Mouse (Mus musculus) kidney, adult 18-20 months (tissue): Measurements from ENCODE around the gene Tmem252.
"Not testable (repeated sequence)": the region's sequence is repeated elsewhere in the genome, so short reads cannot be mapped to it uniquely, and the experiment has no call there.

Source experiments
- DNase-seq: peaks from one replicate; pipeline ENCODE4 v3.0.0; 2021

The Tmem252 gene

DNA sequence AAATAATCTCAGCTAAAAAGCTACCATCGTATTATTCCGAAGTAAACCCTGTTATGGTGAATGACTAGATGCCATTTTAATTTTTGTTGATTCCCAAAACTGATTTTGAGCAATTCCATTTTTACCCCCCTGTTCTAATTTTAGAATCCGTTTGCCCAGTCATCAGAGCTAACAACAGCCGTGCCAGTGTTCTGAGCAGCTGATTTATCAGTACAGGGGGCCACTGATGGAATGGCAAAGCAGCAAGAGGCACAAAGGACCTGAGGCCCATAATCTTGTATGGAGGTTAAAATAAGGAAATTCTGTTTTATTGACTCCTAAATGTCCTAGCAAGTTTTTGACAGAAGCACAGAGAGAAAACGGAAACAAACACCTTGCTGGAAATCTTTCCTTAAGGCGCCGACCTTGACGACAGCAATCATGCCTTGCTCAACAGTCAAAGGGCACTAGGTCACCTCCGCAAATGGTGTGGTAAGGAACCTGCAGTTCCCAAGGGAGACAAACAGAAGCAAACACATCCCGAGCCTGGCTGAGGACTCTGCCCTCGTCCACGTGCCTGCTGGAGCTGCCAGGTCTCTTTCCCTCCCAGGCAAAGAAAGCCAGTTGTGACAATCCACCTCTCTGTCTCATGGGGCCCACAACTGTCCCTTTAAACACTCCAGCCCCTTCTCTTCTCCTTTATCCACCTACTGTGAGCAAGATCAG is 9.4 kb downstream of the Tmem252 start:
- DNase-seq = peak; percentile 80

- no peak for DNase-seq
These were observed 12.6 kb downstream of the Tmem252 start for GRCm38 (mm10) chr19:24686411-24686810.

GRCm38 (mm10) chr19:24688327-24688726 is 14.5 kb downstream of the Tmem252 start:
- DNase-seq = no peak

DNA sequence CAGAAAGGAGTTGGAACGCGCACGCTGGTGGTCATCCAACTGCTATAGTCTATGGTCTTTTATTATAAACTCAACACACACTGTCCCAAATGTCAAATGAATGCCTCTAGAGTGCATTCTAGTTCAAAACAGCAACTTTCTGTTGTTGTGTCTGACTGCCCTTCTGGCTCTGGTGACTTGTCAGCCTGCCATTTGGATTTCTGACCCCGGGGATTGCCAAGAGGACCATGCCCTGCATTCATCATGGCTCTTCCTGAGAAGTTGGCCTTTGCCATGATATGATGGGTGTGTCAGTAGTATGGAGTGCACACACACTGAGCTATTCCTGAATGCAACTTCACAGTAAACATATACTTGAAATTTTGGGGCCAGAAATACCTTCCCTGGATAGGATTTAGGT is 15.7 kb downstream of the Tmem252 start:
- DNase-seq = peak; percentile 49

DNA sequence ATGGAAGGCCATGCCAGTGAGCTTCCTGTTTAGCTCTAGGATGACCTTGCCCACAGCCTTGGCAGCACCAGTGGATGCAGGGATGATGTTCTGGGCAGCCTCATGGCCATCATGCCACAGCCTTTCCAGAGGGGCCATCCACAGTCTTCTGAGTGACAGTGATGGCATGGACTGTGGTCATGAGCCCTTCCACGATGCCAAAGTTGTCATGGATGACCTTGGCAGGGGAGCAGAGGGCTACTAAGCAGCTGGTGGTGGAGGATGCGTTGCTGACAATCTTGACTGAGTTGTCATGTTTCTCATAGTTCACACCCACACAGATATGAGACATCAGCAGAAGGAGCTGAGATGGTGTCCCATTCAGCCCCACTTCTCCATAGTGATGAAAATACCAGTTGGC is 18.9 kb downstream of the Tmem252 start:
- DNase-seq = no peak

- no peak for DNase-seq
These were observed 24.1 kb downstream of the Tmem252 start for GRCm38 (mm10) chr19:24697946-24698345.

DNA sequence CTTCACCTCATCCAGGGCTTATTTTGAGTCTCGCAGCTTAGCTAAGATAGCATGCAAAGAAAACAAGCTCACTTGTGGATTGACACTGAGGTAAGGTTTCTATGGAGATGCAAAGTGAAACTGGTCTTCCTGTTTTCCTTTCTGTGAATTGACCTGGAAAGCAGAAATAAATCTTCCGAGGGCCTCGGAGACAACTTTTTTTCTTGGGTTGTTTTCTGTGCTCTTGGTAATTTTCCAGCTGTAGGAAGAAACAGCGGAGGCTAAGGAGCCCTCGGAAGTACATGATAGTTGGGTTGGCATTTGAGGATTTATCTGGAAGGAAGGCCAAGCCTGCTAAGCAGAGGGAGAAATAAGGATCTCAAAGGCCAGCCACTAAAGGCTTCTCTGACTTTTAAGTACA is 24.8 kb downstream of the Tmem252 start:
- DNase-seq = no peak

- no peak for DNase-seq
These were observed 25.4 kb downstream of the Tmem252 start for GRCm38 (mm10) chr19:24699196-24699595.

- no peak for DNase-seq
These were observed 26.1 kb downstream of the Tmem252 start for GRCm38 (mm10) chr19:24699910-24700309.

- DNase-seq = no peak
These were observed 26.9 kb downstream of the Tmem252 start for GRCm38 (mm10) chr19:24700664-24701063.

DNA sequence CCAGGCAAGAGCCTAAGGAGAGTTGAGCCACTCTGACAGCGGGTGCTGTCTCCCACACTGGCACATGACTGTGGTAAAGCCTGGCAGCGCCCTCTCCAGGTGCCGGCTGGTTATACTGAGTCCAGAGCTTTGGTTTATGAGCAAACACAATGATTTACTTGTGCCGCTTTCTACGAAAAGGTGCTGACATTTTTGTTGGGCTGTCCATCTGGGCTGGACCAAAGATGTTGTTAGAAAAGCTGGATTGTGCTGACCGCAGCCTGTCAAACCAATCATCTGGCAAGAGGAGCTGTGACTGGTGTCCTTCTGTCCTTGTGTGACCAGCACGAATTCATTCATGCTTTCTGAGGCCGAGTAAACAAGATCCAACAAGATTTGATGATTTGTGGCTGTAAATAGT is 27.9 kb downstream of the Tmem252 start:
- DNase-seq = peak; percentile 51

GRCm38 (mm10) chr19:24703168-24703567 is 29.4 kb downstream of the Tmem252 start:
- DNase-seq = not testable (repeated sequence)

DNA sequence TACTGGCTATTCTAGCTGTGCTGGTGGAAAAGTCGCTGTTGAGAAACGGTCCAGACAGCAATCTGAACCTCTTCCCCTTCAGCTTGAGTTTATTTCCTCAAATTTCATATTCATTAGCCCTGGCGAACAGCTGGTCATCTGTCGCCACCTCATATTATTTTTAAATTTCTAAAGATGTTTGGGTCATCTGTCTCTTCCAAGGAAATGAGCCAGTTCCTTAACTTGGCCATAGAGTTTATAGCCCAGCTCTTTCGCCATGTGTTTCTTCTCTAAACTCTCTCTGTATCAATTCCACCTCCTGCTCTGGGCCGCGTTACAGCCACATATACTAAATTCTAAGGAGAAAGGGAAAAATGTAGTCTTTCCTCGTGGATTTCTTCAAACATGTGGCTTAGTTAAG is 29.9 kb downstream of the Tmem252 start:
- DNase-seq = no peak

DNA sequence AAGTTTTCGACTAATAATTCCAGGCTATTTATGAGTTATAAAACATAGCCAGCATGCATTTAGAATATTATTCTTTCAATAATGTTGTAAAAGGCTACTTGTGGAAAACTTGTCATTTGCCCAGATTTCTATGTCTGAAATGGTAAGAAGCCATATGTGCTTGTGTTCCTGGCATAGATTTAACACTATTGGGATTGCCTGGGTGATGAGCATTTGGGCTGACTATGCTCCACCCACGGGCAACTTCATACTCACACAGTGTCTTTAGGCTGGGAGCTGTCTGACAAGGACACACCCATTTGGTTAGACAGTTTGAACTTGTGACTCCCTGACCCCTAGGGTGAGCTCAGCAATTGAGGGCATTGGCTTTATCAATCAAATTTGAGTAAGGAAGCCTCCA is 30.5 kb downstream of the Tmem252 start:
- no peak for DNase-seq

DNA sequence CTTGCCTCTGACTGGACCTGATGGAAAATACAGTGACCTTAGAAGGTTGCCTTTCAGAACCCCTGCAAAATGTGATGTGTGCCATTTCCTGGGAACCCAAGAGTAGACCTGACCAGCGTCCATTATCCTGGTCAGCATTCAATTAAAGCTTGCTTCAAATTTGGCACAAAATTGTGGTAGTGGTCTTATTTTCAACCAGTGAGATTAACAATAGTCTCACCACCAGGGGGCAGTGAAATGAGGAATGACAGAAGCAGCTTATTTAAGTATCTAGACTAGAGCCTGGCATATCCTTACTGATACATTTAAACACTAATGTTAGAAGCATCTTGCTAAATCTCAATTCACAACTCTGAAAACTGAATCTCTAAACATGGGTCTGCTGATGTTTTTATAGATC is 31.6 kb downstream of the Tmem252 start:
- DNase-seq = no peak

DNA sequence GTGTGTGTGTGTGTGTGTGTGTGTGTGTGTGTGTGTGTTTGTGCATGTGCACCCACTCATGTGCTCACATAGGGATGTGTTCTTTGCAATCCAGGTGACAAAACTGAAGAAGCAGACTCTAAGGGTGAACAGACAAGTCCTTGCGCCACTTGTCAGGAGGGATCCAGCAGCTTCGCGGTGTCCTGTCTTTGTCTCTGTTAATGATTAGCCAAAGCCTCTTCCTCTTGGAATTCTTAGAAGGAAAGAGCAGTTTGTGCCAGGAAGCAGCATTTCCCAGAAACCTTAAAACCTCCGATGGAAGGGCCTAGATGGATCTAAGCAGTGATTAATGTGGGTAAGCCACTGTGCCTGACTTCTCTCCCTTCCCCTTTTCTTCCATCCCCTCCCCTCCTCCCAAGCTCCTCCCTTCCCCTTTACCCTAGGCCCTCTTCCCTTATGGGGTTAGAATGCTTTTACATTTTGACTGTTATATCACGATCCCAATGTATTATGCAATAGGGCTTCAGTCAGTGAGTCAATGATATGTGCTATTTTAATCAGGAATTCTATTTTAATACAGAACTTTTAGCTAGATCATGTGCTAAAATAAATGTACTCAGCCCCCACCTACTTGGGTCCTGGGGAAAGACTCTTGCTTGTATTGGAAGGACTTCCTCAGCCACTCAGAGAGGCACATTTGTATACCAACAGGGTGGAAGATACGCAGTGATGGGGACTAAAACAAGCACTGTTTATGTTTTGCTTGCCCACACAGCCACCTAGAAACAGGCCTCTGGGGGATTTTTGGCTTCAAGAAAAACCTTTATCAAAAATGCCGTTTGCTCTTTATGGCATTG is 33.5 kb downstream of the Tmem252 start:
- peak; percentile 24 for DNase-seq

DNA sequence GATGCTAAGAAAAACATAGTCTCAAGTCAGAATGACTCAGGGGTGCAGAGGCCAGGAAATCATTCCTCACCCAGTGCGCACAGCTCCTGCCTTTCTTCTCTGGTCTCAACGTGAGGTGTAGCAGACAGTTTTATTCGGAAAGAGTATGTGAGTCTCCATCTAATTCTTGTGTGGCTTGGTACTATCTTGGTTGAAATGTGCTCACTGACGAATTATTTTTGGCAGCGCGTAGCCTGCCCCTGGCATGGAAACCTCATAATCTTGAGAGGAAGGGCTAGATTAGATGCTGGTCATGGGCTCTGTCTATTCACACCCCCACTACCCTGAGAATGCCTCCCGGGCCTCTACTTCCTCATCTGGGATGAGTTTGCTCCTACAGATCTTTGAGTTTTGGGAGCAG is 34.2 kb downstream of the Tmem252 start:
- DNase-seq = no peak

DNA sequence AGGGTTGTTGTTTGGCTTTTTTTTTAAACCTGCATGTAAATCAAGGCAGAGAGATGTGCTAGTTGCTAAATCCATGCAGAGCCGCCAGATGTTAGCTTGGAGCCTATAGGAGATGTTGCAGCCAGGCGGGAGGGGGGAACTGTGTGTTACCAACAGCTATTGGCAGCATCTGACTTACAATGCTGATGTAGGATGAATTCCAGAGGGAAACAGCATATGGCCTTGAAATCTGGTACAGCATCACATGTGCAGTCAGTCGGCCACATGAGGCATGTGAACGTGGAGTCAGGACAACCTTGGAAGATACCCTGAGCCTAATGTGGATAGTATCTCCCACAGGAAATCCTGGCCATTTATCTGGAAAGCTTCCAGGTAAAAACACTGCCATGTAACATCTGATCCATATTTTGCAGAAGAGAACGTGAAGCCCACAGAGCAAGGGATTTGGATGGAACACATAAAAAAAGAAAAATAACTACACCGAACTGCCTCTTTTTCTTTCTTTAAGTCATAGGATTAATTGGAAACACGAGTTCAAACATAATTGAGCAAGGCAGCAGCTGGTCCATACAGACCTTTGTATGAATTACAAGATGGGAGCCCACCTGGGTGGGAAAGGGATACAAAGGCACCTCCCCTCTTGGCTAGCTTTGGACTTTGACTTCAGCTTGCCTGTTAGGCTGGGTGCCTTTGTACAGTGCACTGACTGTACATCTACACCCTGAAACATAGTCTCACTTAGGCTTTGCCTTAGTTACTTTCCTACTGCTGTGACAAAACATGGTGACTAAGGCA is 42.7 kb downstream of the Tmem252 start:
- no peak for DNase-seq

GRCm38 (mm10) chr19:24718021-24718420 is 44.2 kb downstream of the Tmem252 start:
- DNase-seq = no peak

GRCm38 (mm10) chr19:24719504-24719903 is 45.7 kb downstream of the Tmem252 start:
- DNase-seq = no peak

- no peak for DNase-seq
These were observed 46.6 kb downstream of the Tmem252 start for GRCm38 (mm10) chr19:24720448-24720847.

DNA sequence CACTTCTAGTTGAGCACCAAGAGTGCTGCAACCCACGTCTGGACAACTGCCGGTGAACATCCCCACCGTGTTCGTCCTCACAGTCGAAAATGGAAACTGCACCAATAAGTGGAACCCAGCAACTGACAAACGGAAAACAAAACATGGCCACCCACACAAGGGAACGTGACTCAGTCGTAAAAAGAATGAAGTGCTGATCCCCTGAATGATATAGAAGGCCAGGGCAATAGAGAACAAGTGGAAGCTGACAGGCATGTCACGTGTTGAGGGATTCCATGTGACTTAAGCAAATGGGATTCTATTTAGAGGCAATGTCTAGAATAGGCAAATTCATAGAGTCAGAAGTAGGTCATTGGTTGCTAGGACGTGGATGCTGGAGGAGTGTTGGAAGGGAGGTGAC is 50.6 kb downstream of the Tmem252 start:
- no peak for DNase-seq

DNA sequence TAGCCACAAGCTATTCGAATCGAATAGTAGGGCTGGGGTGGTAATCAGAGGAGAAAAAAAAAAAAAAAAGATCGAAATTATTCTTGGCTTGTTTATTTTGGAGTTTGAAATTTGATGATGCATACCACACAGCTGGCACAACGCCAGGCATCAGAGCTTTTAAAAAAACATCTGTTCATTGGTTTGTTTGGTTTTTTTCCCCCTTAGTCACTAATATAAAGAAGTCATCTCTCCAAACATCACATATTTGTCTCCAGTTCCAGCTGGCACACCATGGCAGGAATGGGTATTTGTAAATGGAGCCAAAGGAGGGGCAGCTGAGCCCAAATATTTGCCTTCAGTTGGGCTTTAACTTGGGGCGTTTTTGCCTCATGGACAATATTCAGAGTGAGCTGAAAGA is 56.9 kb downstream of the Tmem252 start:
- DNase-seq = no peak
